Mouse (Mus musculus) cerebellum, adult 2 months (tissue): ENCODE results near the gene 1700017D01Rik. TPM values are rescaled to one million over a fixed set of nuclear protein-coding genes. Genes with fewer than 3 reads are reported as not detected.
"Not testable (repeated sequence)": the region's sequence is repeated elsewhere in the genome, so short reads cannot be mapped to it uniquely, and the experiment has no call there.

Source experiments
- DNase-seq, 2 experiments: peaks; one replicate each; pipeline ENCODE4 v3.0.0; 2021
- H3K27ac ChIP-seq: fragments of 200-500 bp; 2 replicates; pipeline ENCODE4 v1.5.1; 2012; ENCODE audit warnings: low read length, control low read depth, inconsistent platforms; ENCODE audit not compliant: insufficient read depth
- H3K27me3 ChIP-seq: fragments of 200-500 bp; 2 replicates; pipeline ENCODE4 v1.6.1; 2012; ENCODE audit warnings: inconsistent platforms, mild to moderate bottlenecking, low read length, moderate library complexity; ENCODE audit not compliant: control insufficient read depth, insufficient read depth
- H3K4me1 ChIP-seq: fragments of 200-500 bp; 2 replicates; pipeline ENCODE4 v1.6.1; 2011; ENCODE audit warnings: low read length; ENCODE audit not compliant: control insufficient read depth, insufficient read depth
- H3K4me3 ChIP-seq: fragments of 200-500 bp; replicated peaks from 2 replicates; pipeline ENCODE3; 2011; ENCODE audit warnings: mild to moderate bottlenecking, low read depth, low read length, control low read depth; ENCODE audit not compliant: insufficient read depth
- CTCF ChIP-seq: fragments of 200-500 bp; IDR thresholded peaks from 2 replicates; pipeline ENCODE4 v1.5.1; 2011; ENCODE audit warnings: low read depth, mild to moderate bottlenecking, control low read depth, low read length, moderate library complexity, borderline replicate concordance; ENCODE audit not compliant: insufficient read depth
- POLR2A ChIP-seq: fragments of 200-500 bp; IDR thresholded peaks from 2 replicates; pipeline ENCODE4 v1.6.1; 2011; ENCODE audit warnings: low read length, control low read depth, borderline replicate concordance; ENCODE audit not compliant: insufficient read depth
- WGBS: fragments of 180-500 bp; shearing (Covaris S2); methylation state at CpG from one replicate; pipeline ENCODE4 v1.1.7; 2018; 5-methylcytosine and 5-hydroxymethylcytosine counted together
- polyA plus RNA-seq: library from polyadenylated mRNA; depleted of rRNA; stranded (reverse); fragments of >200 nt; gene quantifications from 2 replicates; pipeline ENCODE4 v1.2.3, GENCODE M21; 2012; rRNA removed

Gene 1700017D01Rik
- not detected in 2 replicates for polyA plus RNA-seq

DNA sequence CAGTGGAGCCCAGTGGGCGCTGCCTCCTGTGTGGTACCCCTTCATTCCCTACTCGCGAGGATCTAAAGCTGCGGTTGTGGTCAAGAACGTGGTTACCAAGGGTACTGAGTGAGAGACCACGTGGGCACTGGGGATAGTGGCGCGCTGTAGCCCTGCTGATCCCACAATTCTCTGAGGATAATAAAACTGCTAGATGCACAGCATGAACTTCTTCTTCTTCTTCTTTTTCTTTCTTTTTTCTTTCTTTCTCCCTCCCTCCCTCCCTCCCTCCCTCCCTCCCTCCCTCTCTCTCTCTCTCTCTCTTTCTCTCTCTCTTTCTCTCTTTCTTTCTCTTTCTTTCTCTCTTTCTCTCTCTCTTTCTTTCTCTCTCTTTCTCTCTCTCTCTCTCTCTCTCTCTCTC is at the start of gene 1700017D01Rik:
1700017D01Rik (minus strand) TSS at position 101 of the 400 bp plus-strand sequence.
- not testable (repeated sequence) for H3K4me3 ChIP-seq, H3K4me1 ChIP-seq, DNase-seq, H3K27ac ChIP-seq, H3K27me3 ChIP-seq
- WGBS, result 84% methylated on average over 8 of the region's 8 CpGs

DNA sequence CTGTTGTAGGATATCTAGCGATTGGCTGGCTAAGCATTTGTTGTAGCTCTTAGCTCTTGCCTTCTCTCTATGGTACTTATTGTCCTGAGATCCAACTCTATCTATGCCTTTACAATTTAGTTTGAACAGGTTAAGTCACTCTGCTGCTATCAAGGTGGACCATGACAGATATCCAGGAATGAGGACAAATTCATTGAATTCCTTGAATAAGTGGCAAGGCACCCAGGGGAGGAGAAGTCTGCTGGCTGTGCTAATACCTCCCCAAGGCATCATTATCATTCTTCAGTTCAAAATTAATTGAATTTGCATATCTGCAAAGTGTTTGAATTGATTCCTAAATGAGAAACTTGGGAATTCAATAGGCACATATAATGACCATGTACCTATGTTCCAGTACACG is 46.8 kb upstream of the 1700017D01Rik start:
- DNase-seq, result no peak
- Histone ChIP-seq H3K4me1 (no peaks in the 10 kb centered on the region), H3K4me3 (no peak overlapping the region), H3K27me3 (no peaks in the 10 kb centered on the region), H3K27ac (no peak overlapping the region)
- TF ChIP-seq CTCF (no peak), POLR2A (no peak)
- 56% methylated on average over 2 of the region's 2 CpGs for WGBS

- no peak for DNase-seq
- TF ChIP-seq POLR2A (no peak), CTCF (no peak)
- H3K4me1 ChIP-seq, result no peaks in the 10 kb centered on the region
- no peaks in the 10 kb centered on the region for H3K27me3 ChIP-seq
- 42% methylated on average over 10 of the region's 10 CpGs for WGBS
- H3K4me3 ChIP-seq, result no peak within 1 kb of the TSS
- H3K27ac ChIP-seq, result no peak within 1 kb of the TSS
These were observed 34.5 kb upstream of the 1700017D01Rik start, which contains the start of gene 1700025F22Rik for GRCm38 (mm10) chr19:11165172-11165571. Gene 1700025F22Rik, minus strand, starts transcription at chr19:11165320.

DNA sequence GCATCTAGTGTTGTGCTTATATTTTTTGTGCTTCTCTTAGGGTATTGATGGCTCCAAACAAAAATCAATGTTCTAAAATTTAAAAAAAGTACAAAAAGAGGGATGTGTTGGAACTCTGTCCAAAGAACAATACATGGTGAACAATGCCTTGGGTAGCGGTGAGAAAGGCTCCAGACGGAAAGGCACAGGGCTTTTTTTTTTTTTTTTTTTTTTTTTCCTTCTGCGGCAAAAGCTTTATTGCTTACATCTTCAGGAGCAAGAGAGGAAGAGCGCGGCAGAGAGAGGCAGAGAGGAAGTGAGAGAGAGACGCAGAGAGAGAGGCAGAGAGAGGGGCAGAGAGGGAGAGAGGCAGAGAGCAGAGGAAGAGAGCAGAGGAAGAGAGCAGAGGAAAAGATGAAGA is 27.2 kb upstream of the 1700017D01Rik start:
- not testable (repeated sequence) for H3K4me1 ChIP-seq
- WGBS, result 80% methylated on average over 6 of the region's 6 CpGs

GRCm38 (mm10) chr19:11135336-11135735 is 4.7 kb upstream of the 1700017D01Rik start:
- H3K4me3 ChIP-seq, result no peak overlapping the region
- DNase-seq, result no peak
- no peak overlapping the region for H3K27ac ChIP-seq
- TF ChIP-seq CTCF (no peak), POLR2A (no peak)
- H3K4me1 ChIP-seq, result no peaks in the 10 kb centered on the region
- WGBS, result 77% methylated on average over 4 of the region's 4 CpGs
- no peaks in the 10 kb centered on the region for H3K27me3 ChIP-seq

More for the DNA sequence above, 27.2 kb upstream of the 1700017D01Rik start:
- H3K27me3 ChIP-seq, DNase-seq, H3K27ac ChIP-seq, H3K4me3 ChIP-seq: not testable (repeated sequence)

- TF ChIP-seq CTCF (no peak), POLR2A (no peak)
- 83% methylated on average over 2 of the region's 2 CpGs for WGBS
These were observed 4.2 kb upstream of the 1700017D01Rik start for GRCm38 (mm10) chr19:11134852-11135251.

DNA sequence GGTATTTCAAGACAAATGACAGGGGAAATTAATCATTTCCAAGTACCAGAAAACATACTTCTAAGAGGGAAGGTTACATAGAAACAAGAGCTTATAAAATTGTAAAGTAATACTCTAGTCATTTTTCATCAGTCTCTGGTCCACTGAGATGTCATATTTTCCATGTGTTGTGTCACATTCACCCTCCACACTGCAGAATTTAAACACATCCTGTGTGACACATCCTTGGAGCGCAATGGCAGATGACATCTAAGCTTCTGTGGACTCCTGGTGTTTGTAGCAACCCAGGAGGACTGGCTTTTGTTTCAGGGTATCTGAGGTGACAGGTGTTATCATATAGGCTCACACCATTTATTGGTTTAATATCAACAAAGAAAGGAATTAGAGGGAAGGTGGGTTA is 974 bp downstream of the 1700017D01Rik start:
- no peak for DNase-seq
- 87% methylated on average over 1 of the region's 1 CpGs for WGBS
- Histone ChIP-seq H3K27ac (no peak overlapping the region), H3K4me1 (no peaks in the 10 kb centered on the region), H3K27me3 (no peaks in the 10 kb centered on the region), H3K4me3 (no peak overlapping the region)
- TF ChIP-seq CTCF (no peak), POLR2A (no peak)

More at GRCm38 (mm10) chr19:11134852-11135251, 4.2 kb upstream of the 1700017D01Rik start:
- H3K27me3 ChIP-seq, result no peaks in the 10 kb centered on the region
- H3K27ac ChIP-seq, result no peak overlapping the region
- no peaks in the 10 kb centered on the region for H3K4me1 ChIP-seq
- DNase-seq, result no peak
- no peak overlapping the region for H3K4me3 ChIP-seq

GRCm38 (mm10) chr19:11121016-11121420 is 9.7 kb downstream of the 1700017D01Rik start:
- peak overlapping the region; percentile 89 for H3K4me3 ChIP-seq
- 3% methylated on average over 18 of the region's 38 CpGs for WGBS
- H3K27me3 ChIP-seq, H3K4me1 ChIP-seq, H3K27ac ChIP-seq: not testable (repeated sequence)
- peak; percentile 16 to 46 for DNase-seq

- 70% methylated on average over 2 of the region's 2 CpGs for WGBS
- no peak overlapping the region for H3K27ac ChIP-seq
- TF ChIP-seq CTCF, result no peak
- TF ChIP-seq POLR2A, result no peak
- no peak overlapping the region for H3K4me3 ChIP-seq
- no peaks in the 10 kb centered on the region for H3K4me1 ChIP-seq
- no peak for DNase-seq
- no peaks in the 10 kb centered on the region for H3K27me3 ChIP-seq
These were observed 11.3 kb downstream of the 1700017D01Rik start for GRCm38 (mm10) chr19:11119338-11119737.
